Mouse (Mus musculus): ENCODE data around the gene Inpp4b. TPM values are rescaled to one million over a fixed set of nuclear protein-coding genes. Genes with fewer than 3 reads are reported as not detected.

Inpp4b gene
- polyA plus RNA-seq, 1 experiment from 2014 or later: 5.0 TPM

DNA sequence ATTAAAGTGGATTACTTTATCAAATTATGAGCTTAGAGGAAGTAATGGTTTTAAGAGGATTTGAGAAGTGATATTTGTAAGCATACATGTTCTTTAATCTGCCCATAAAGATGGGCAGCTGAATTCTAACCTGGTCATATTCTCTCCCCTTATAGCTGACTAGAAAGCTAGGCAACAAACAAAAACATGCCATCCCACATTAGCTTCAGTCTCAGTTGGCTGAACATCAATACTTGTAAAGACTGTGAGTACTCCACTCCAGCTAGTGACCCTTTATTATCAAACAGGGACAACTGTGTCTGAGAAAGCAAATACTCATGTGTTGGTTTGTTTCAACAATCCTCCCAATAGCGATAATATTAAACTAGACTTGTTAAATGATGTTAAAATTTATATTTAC is 748.5 kb downstream of the Inpp4b start:
- Histone ChIP-seq H3K36me3 (no peaks in the 10 kb centered on the region), H3K9me3 (no peaks in the 10 kb centered on the region; the same call in 1 of the 2 replicates), H3K4me3 (replicated peaks) (no peak overlapping the region), H3K4me1 (replicated peaks) (no peaks in the 10 kb centered on the region), H3K27me3 (no peaks in the 10 kb centered on the region), H3K27ac (no peak overlapping the region), H3K4me2 (replicated peaks) (no peak overlapping the region), H3K9ac (replicated peaks) (no peak overlapping the region)
- WGBS: 79% methylated on average over 1 of the region's 1 CpGs
- ATAC-seq: no peak

DNA sequence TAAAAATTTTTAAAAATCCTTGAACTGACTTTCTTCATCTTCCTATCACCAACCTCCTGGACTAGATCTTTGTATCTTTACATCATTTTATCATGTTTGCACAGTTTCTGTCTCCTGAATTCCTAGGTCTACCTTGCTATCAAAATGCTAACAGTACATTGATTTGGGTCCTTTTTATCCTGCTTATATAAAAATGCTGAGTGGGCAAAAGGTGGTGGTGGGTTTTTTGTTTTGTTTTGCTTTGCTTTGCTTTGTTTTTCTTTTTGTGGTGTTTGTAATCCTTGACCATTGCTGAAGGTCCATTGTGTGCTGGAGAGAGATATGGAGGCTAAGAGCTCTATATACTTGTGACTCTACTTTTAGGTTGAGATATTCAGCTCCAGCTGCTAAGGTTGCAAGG is 750.9 kb downstream of the Inpp4b start:
- no peak overlapping the region for H3K9ac ChIP-seq (replicated peaks)
- H3K9me3 ChIP-seq: no peaks in the 10 kb centered on the region
- no peaks in the 10 kb centered on the region for H3K4me1 ChIP-seq (replicated peaks)
- no peak overlapping the region for H3K27ac ChIP-seq
- no peak for ATAC-seq
- H3K27me3 ChIP-seq: no peaks in the 10 kb centered on the region
- no peak overlapping the region for H3K4me2 ChIP-seq (replicated peaks)
- no peaks in the 10 kb centered on the region for H3K36me3 ChIP-seq
- H3K4me3 ChIP-seq (replicated peaks): no peak overlapping the region

DNA sequence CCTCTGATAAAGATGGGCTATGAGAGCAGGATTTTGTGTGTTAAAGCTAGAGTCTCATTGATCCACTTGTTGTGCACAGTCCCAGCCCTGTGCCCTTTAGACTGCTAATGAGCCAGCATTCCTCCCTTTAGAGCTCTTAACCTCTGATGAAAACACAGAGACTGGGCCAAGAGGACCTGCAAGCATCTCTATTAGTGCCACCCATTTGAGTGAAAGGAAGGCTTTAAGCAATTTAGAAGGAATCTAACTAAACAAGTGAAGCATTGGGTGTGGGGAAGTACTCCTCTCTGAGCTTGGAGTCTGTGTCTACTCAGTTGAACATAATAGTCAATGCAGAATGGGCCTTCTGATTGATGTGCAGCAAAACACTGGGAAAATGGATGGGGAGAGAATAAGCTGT is 762.2 kb downstream of the Inpp4b start:
- Histone ChIP-seq H3K4me3 (replicated peaks) (no peak overlapping the region), H3K27ac (no peak overlapping the region), H3K4me2 (replicated peaks) (no peak overlapping the region), H3K27me3 (no peaks in the 10 kb centered on the region), H3K36me3 (no peaks in the 10 kb centered on the region), H3K9ac (replicated peaks) (no peak overlapping the region), H3K4me1 (replicated peaks) (no peaks in the 10 kb centered on the region), H3K9me3 (no peaks in the 10 kb centered on the region)
- ATAC-seq: no peak

DNA sequence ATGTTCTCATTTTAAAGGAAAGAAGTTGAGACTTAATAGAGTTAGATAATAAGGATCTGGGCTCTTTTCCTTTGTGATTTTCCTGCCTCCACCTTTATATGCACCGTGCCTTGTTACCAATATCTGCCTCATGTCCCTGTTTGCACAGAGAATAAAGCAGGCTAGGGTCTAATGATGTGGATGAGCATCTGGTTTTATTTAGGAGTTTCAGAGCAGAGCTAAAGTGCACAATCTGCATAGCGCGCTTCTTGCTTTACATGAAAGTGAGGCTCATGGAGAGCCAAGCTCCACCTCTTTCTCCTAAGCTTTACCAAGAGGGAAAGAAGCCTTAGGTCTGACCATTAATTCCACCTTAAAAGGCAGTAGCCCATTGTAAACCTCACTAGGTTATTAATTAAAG is 763.8 kb downstream of the Inpp4b start:
- no peak for ATAC-seq
- Histone ChIP-seq H3K4me2 (replicated peaks) (no peak overlapping the region), H3K27ac (no peak overlapping the region), H3K36me3 (no peaks in the 10 kb centered on the region), H3K9me3 (no peaks in the 10 kb centered on the region), H3K9ac (replicated peaks) (no peak overlapping the region), H3K4me1 (replicated peaks) (no peaks in the 10 kb centered on the region), H3K4me3 (replicated peaks) (no peak overlapping the region), H3K27me3 (no peaks in the 10 kb centered on the region)
- 71% methylated on average over 3 of the region's 3 CpGs for WGBS

DNA sequence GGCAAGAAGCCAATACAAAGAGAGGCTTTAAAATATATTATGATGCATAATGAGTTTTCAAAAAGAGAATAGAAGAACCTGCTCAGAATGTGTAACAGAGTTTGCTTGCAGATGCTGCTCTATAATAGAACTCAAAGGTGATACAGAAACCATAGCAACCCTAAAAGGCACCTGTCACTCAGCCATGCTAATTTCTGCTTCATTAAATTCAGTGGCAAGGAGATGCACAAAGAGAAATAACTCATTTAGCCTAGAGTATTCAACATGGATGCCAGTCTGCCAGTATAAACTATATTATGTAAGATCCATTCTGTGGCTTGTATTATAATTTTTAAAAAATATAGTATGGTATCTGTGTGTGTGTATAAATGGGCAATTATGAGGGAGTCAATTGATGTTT is 807.9 kb downstream of the Inpp4b start:
- peak; percentile 43; the same call in 1 of the 2 replicates for ATAC-seq

DNA sequence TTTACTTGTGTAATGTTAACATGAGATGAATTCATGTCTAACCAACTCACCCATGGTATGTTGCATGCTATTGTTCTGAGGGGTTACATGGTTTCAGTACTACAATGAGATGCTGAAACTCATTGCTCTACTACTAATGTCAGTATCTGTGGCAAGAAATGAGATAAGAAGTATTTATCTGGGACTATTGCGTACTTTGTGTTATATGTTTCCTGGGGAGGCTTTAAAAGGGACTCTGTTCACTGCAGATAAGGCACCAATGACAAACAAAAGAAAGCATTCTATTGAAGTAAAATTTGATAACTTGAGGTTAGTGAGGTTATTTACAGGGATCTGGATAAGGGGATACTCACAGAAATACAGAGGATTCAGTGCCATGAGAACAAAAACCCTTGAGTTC is 815.6 kb downstream of the Inpp4b start:
- Histone ChIP-seq H3K9me3 (0 out of 2 replicates have a peak, but pooled peaks cover 4% of the 10 kb centered on the region), H3K27ac (no peak overlapping the region), H3K9ac (replicated peaks) (no peak overlapping the region), H3K4me2 (replicated peaks) (no peak overlapping the region), H3K27me3 (no peaks in the 10 kb centered on the region), H3K4me3 (replicated peaks) (no peak overlapping the region), H3K4me1 (replicated peaks) (no peaks in the 10 kb centered on the region), H3K36me3 (no peaks in the 10 kb centered on the region)
- whole genome bisulfite sequencing: 91% methylated on average over 1 of the region's 1 CpGs
- no peak for ATAC-seq

More for the DNA sequence above, 807.9 kb downstream of the Inpp4b start:
- no peak overlapping the region for H3K9ac ChIP-seq (replicated peaks)
- no peak overlapping the region for H3K27ac ChIP-seq
- H3K4me1 ChIP-seq (replicated peaks): no peaks in the 10 kb centered on the region
- no peak overlapping the region for H3K4me3 ChIP-seq (replicated peaks)
- H3K9me3 ChIP-seq: peaks cover 7% of the 10 kb centered on the region; the same call in 1 of the 2 replicates
- no peaks in the 10 kb centered on the region for H3K36me3 ChIP-seq
- no peak overlapping the region for H3K4me2 ChIP-seq (replicated peaks)
- H3K27me3 ChIP-seq: no peaks in the 10 kb centered on the region
